Comparison of ENCODE assay signal across 11 mouse cellular contexts in genomic region chr6:116227767-116228166, GRCm38 (mm10). TPM values are rescaled to one million over a fixed set of nuclear protein-coding genes. Genes with fewer than 3 reads are reported as not detected.
DNase-seq lines count a peak whose midpoint lies in the region; ATAC-seq lines count a peak whose summit lies in the region.
"Had no signal": no experiment of that assay in that cellular context is flagged by ENCODE, and none has a peak within 500 bp of the region (broad histone marks: within the 10 kb centered on the region; RNA-seq: fewer than 3 reads in every experiment).

No protein-coding gene starts in this region.

- H3K27ac ChIP-seq in forebrain, embryonic 10.5 days = no peak overlapping the region
- H3K27ac ChIP-seq: limb, embryonic 15.5 days had no signal

- H3K9me3 ChIP-seq in forebrain, embryonic 10.5 days = no peaks in the 10 kb centered on the region
- H3K9me3 ChIP-seq: limb, embryonic 15.5 days had no signal

- no peaks in the 10 kb centered on the region for H3K4me1 ChIP-seq in forebrain, embryonic 10.5 days
- H3K4me1 ChIP-seq: limb, embryonic 15.5 days had no signal

- H3K4me3 ChIP-seq in forebrain, embryonic 10.5 days = no peak overlapping the region
- H3K4me3 ChIP-seq: limb, embryonic 15.5 days had no signal

- no peaks in the 10 kb centered on the region for H3K27me3 ChIP-seq in forebrain, embryonic 10.5 days (ENCODE audit: poor library complexity, severe bottlenecking)
- H3K27me3 ChIP-seq: limb, embryonic 15.5 days had no signal

- DNase-seq in heart, adult 9 months (ENCODE audit: low spot score in 2 of 2) = peak; percentile 40 to 70
- no peak for DNase-seq in heart, postnatal 25 days (ENCODE audit: low spot score)
- peak; percentile 10 for DNase-seq in ovary, postnatal 36 days (ENCODE audit: low spot score)
- DNase-seq in ovary, postnatal 14 days (ENCODE audit: low spot score) = no peak
- peak; percentile 30 to 47 for DNase-seq in heart, postnatal 36 days
- no peak for DNase-seq in forebrain, embryonic 10.5 days (ENCODE audit: extremely low spot score, low spot score)
- no peak for DNase-seq in gastrocnemius, postnatal 36 days
- DNase-seq: right cerebral cortex, adult 18-20 months; thymus, adult 18-20 months had no signal

- ATAC-seq in monocyte, adult 5-6 weeks (replicated peaks; ENCODE audit: insufficient number of reproducible peaks, low FRiP score, low TSS enrichment, poor library complexity, severe bottlenecking) = peak; percentile 72

- 87% methylated on average over 11 of the region's 11 CpGs for WGBS in forebrain, embryonic 10.5 days

- H3K36me3 ChIP-seq in forebrain, embryonic 10.5 days (replicated peaks) = peaks cover 82% of the 10 kb centered on the region

- intact Hi-C loops in heart, postnatal 25 days (cut with DNase I) = loop anchor here (5.0 kb wide), 1 partner anchor 215 kb away; no protein-coding TSS in a partner anchor
- intact Hi-C loops in heart, postnatal 36 days (cut with DNase I) = loop anchor here (2.0 kb wide), 1 partner anchor 217 kb away; no protein-coding TSS in a partner anchor
- intact Hi-C loops in gastrocnemius, postnatal 36 days (cut with DNase I) = no loop called here

RNA-seq across cellular contexts. Expression of gene Washc2, which starts 19.9 kb away (rescaled TPM):
- 10 to 100 TPM; 21.7 to 23.0 TPM for total RNA-seq in heart, postnatal 25 days (2021)
- total RNA-seq in heart, postnatal 36 days (2021) = 10 to 100 TPM; 20.0 to 26.6 TPM
- total RNA-seq in monocyte, adult 5-6 weeks (2017) = 68.6 to 93.7 TPM (median 85.6 TPM) in 3 replicates
- polyA plus RNA-seq in forebrain, embryonic 10.5 days (2016; fragmentation: Nextera tagmentation; extraction: Ambion mirVana) = 47.5 and 49.2 TPM in 2 replicates
- 10 to 100 TPM; 21.8 to 22.3 TPM for total RNA-seq in gastrocnemius, postnatal 36 days (2021)

RNA-seq across cellular contexts. Expression of gene Tmcc1, which starts 34.5 kb away (rescaled TPM):
- 10 to 100 TPM; 26.2 to 33.0 TPM for total RNA-seq in heart, postnatal 25 days (2021)
- total RNA-seq in heart, postnatal 36 days (2021) = 10 to 100 TPM; 32.3 to 37.7 TPM
- total RNA-seq in monocyte, adult 5-6 weeks (2017) = 102 to 131 TPM (median 105 TPM) in 3 replicates
- polyA plus RNA-seq in forebrain, embryonic 10.5 days (2016; fragmentation: Nextera tagmentation; extraction: Ambion mirVana) = 14.8 and 16.2 TPM in 2 replicates
- total RNA-seq in gastrocnemius, postnatal 36 days (2021) = 10 to 100 TPM; 46.3 to 59.5 TPM

RNA-seq across cellular contexts. Expression of gene Zfand4, which starts 36.3 kb away (rescaled TPM):
- 1 to 10 TPM; 3.4 to 5.4 TPM for total RNA-seq in heart, postnatal 25 days (2021)
- total RNA-seq in heart, postnatal 36 days (2021) = 1 to 10 TPM; 4.2 to 5.2 TPM
- 4.7 to 7.8 TPM (median 6.4 TPM) in 3 replicates for total RNA-seq in monocyte, adult 5-6 weeks (2017)
- 8.1 and 8.2 TPM in 2 replicates for polyA plus RNA-seq in forebrain, embryonic 10.5 days (2016; fragmentation: Nextera tagmentation; extraction: Ambion mirVana)
- under 1 TPM; 0.51 to 0.86 TPM for total RNA-seq in gastrocnemius, postnatal 36 days (2021)

Comparison
In these comparisons a context has a peak if more than half of its experiments do, and no peak if none do; other contexts are left out.
1. DNase-seq: peak in heart, adult 9 months (2 of 2), ovary, postnatal 36 days (single experiment) and heart, postnatal 36 days (2 of 2); none in heart, postnatal 25 days (single experiment), ovary, postnatal 14 days (single experiment), forebrain, embryonic 10.5 days (single experiment) and gastrocnemius, postnatal 36 days (0 of 2).